In the genomic region with DNA sequence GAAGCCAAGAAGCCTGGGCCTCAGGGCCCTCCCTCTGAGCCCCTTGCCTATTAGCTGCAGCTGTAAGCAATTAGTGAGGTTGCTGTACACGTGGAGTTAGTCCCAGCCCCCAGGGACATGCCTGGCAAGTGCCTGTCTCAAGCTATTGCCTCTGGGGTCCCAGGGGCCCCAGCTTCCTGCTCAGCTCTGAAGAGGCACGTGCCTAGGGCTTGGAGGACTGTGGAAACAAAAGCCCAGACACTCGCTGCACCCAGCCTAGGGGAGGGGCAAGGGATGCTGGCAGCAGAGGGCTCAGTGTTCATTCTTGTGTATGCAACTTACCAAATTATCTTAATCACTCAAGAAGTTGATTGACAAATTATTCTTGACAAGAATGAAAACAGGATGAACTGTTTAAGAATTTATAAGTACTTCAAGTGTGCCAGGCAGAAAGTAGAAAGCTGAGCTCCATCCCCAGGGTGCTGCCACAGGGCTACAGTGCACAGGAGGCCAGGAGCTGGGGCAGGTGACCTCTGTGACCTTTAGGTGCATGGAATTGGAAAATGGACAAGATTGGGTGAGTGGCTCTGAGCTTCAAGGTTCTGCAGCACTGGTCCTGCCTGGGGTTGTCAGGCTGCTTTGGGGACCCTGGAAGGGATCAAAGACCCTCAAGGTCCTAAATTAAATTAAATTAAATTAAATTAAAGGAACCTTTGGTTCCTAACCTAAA, we compare ENCODE assay signal across 10 mouse cellular contexts.
A peak's percentile ranks its signal among the peaks of the same experiment; 100 is the strongest.
DNase-seq lines count a peak whose midpoint lies in the region; ATAC-seq lines count a peak whose summit lies in the region.
"Had no signal": no experiment of that assay in that cellular context is flagged by ENCODE, and none has a peak within 500 bp of the region (broad histone marks: within the 10 kb centered on the region; RNA-seq: fewer than 3 reads in every experiment).

No protein-coding gene starts in this region.

- no peaks in the 10 kb centered on the region for H3K27me3 ChIP-seq in hindbrain, embryonic 11.5 days (ENCODE audit: control insufficient read depth, insufficient read depth, low read length)
- H3K27me3 ChIP-seq in midbrain, embryonic 13.5 days, result 0 out of 2 replicates have a peak, but pooled peaks cover 13% of the 10 kb centered on the region

- peak overlapping the region; percentile 56 for H3K27ac ChIP-seq in hindbrain, embryonic 11.5 days (ENCODE audit: low read depth, low read length)
- peak overlapping the region; percentile 60 for H3K27ac ChIP-seq in midbrain, embryonic 13.5 days

- no peaks in the 10 kb centered on the region for H3K36me3 ChIP-seq in hindbrain, embryonic 11.5 days (ENCODE audit: control insufficient read depth, insufficient read depth, low read length)
- H3K36me3 ChIP-seq in midbrain, embryonic 13.5 days, result peaks cover 20% of the 10 kb centered on the region

- H3K4me3 ChIP-seq in hindbrain, embryonic 11.5 days (ENCODE audit: low read depth, low read length), result no peak overlapping the region
- no peak overlapping the region for H3K4me3 ChIP-seq in midbrain, embryonic 13.5 days (replicated peaks)

- DNase-seq in adrenal gland, postnatal 10 days, result peak; percentile 49
- DNase-seq in adrenal gland, adult 18-20 months (ENCODE audit: low spot score in 2 of 2), result no peak
- DNase-seq in c-Kit-positive CD71-negative TER-119-negative erythroid progenitor cells, embryonic 14.5 days (ENCODE audit: low read depth), result peak; percentile 23
- DNase-seq in hindbrain, embryonic 11.5 days (ENCODE audit: low spot score), result peak; percentile 69
- DNase-seq in right cerebral cortex, adult 2 months (ENCODE audit: low spot score in 2 of 2), result no peak
- no peak for DNase-seq in urinary bladder, postnatal 4 days (ENCODE audit: low spot score in 2 of 2)
- DNase-seq in thymus, postnatal 14 days, result no peak
- DNase-seq: adrenal gland, postnatal 36 days; gastrocnemius, postnatal 36 days had no signal

- peak; percentile 81 for ATAC-seq in hindbrain, embryonic 11.5 days (ENCODE audit: low FRiP score)
- peak; percentile 87 for ATAC-seq in midbrain, embryonic 13.5 days

- no peak overlapping the region for H3K9ac ChIP-seq in hindbrain, embryonic 11.5 days (ENCODE audit: low read depth, low read length)
- H3K9ac ChIP-seq in midbrain, embryonic 13.5 days (replicated peaks), result no peak overlapping the region

- 2% methylated on average over 3 of the region's 3 CpGs for WGBS in hindbrain, embryonic 11.5 days
- WGBS in midbrain, embryonic 13.5 days, result 0% methylated on average over 3 of the region's 3 CpGs

- no peaks in the 10 kb centered on the region for H3K9me3 ChIP-seq in hindbrain, embryonic 11.5 days (ENCODE audit: control insufficient read depth, low read length)
- H3K9me3 ChIP-seq in midbrain, embryonic 13.5 days, result no peaks in the 10 kb centered on the region

- no peak overlapping the region for H3K4me2 ChIP-seq in hindbrain, embryonic 11.5 days (replicated peaks; ENCODE audit: low read depth, low read length)
- H3K4me2 ChIP-seq in midbrain, embryonic 13.5 days (replicated peaks), result no peak overlapping the region

- H3K4me1 ChIP-seq in hindbrain, embryonic 11.5 days (replicated peaks; ENCODE audit: control insufficient read depth, insufficient read depth, low read length), result peaks cover 6% of the 10 kb centered on the region
- peaks cover 15% of the 10 kb centered on the region for H3K4me1 ChIP-seq in midbrain, embryonic 13.5 days (replicated peaks)

Comparison
In these comparisons a context has a peak if more than half of its experiments do, and no peak if none do; other contexts are left out.
1. DNase-seq: peak in adrenal gland, postnatal 10 days (single experiment), c-Kit-positive CD71-negative TER-119-negative erythroid progenitor cells, embryonic 14.5 days (single experiment) and hindbrain, embryonic 11.5 days (single experiment); none in adrenal gland, adult 18-20 months (0 of 2), right cerebral cortex, adult 2 months (0 of 2), urinary bladder, postnatal 4 days (0 of 2) and thymus, postnatal 14 days (single experiment).